18 mouse cellular contexts compared by ENCODE assay signal in genomic region chr5:113147994-113148471, GRCm38 (mm10).
A peak's percentile ranks its signal among the peaks of the same experiment; 100 is the strongest.
DNase-seq lines count a peak whose midpoint lies in the region; ATAC-seq and TF ChIP-seq lines count a peak whose summit lies in the region.
"Had no signal": no experiment of that assay in that cellular context is flagged by ENCODE, and none has a peak within 500 bp of the region (broad histone marks: within the 10 kb centered on the region; RNA-seq: fewer than 3 reads in every experiment).

No protein-coding gene starts in this region.

- H3K9me3 ChIP-seq in liver, postnatal 0 days (ENCODE audit: low read length): no peaks in the 10 kb centered on the region
- H3K9me3 ChIP-seq in liver, embryonic 11.5 days (ENCODE audit: control insufficient read depth, low read length): no peaks in the 10 kb centered on the region
- H3K9me3 ChIP-seq in limb, embryonic 10.5 days (replicated peaks): no peaks in the 10 kb centered on the region
- H3K9me3 ChIP-seq: midbrain, embryonic 12.5 days; neural tube, embryonic 13.5 days had no signal

- no peak overlapping the region for H3K9ac ChIP-seq in liver, postnatal 0 days (replicated peaks)
- H3K9ac ChIP-seq in liver, embryonic 11.5 days (ENCODE audit: low read depth, low read length): no peak overlapping the region
- H3K9ac ChIP-seq: midbrain, embryonic 12.5 days; neural tube, embryonic 13.5 days had no signal

- H3K27me3 ChIP-seq in liver, postnatal 0 days (ENCODE audit: insufficient read depth, low read length): no peaks in the 10 kb centered on the region
- H3K27me3 ChIP-seq in liver, embryonic 11.5 days (replicated peaks; ENCODE audit: control insufficient read depth, insufficient read depth, low read length): no peaks in the 10 kb centered on the region
- no peaks in the 10 kb centered on the region for H3K27me3 ChIP-seq in limb, embryonic 10.5 days (ENCODE audit: low read depth, poor library complexity, severe bottlenecking)
- H3K27me3 ChIP-seq in thymus, adult 2 months (ENCODE audit: control insufficient read depth, insufficient read depth, low read length): no peaks in the 10 kb centered on the region
- H3K27me3 ChIP-seq: midbrain, embryonic 12.5 days; neural tube, embryonic 13.5 days had no signal

- peaks cover 37% of the 10 kb centered on the region for H3K4me1 ChIP-seq in liver, postnatal 0 days (ENCODE audit: insufficient read depth)
- H3K4me1 ChIP-seq in liver, embryonic 11.5 days (replicated peaks; ENCODE audit: control insufficient read depth, insufficient read depth, low read length): peaks cover 30% of the 10 kb centered on the region
- H3K4me1 ChIP-seq in limb, embryonic 10.5 days: peaks cover 39% of the 10 kb centered on the region
- H3K4me1 ChIP-seq in thymus, adult 2 months (replicated peaks; ENCODE audit: control insufficient read depth, insufficient read depth, low read length): peaks cover 20% of the 10 kb centered on the region

- WGBS in liver, postnatal 0 days (ENCODE audit: insufficient replicate concordance): 71% methylated on average over 13 of the region's 13 CpGs
- WGBS in liver, embryonic 11.5 days: 78% methylated on average over 13 of the region's 13 CpGs
- 88% methylated on average over 13 of the region's 13 CpGs for WGBS in limb, embryonic 10.5 days
- WGBS in thymus, adult 2 months: 91% methylated on average over 13 of the region's 13 CpGs

- no peak for TF ChIP-seq CTCF in liver, postnatal 0 days (IDR thresholded peaks at IDR 0.05; ENCODE audit: low read depth)
- no peak for TF ChIP-seq CTCF in thymus, adult 2 months (IDR thresholded peaks at IDR 0.05; ENCODE audit: borderline replicate concordance, control insufficient read depth, extremely low read depth, insufficient read depth, low read length, poor library complexity)

- no peak for DNase-seq in frontal cortex, postnatal 25 days (ENCODE audit: low spot score in 2 of 2)
- DNase-seq in liver, postnatal 0 days: no peak
- no peak for DNase-seq in liver, embryonic 11.5 days (ENCODE audit: low spot score)
- no peak for DNase-seq in limb, embryonic 10.5 days (ENCODE audit: low spot score)
- peak; percentile 93 for DNase-seq in telencephalon, adult 2 months (ENCODE audit: low read depth, low spot score)
- no peak for DNase-seq in thymus, adult 2 months
- no peak for DNase-seq in gastrocnemius, postnatal 10 days
- DNase-seq: B cell, adult 2 months; cerebellum, adult 9-11 months; gastrocnemius, postnatal 36 days; heart, postnatal 14 days; kidney, postnatal 4 days; liver; lung, postnatal 14 days had no signal

- no peaks in the 10 kb centered on the region for H3K36me3 ChIP-seq in liver, postnatal 0 days (replicated peaks; ENCODE audit: insufficient read depth, low read length)
- no peaks in the 10 kb centered on the region for H3K36me3 ChIP-seq in liver, embryonic 11.5 days (ENCODE audit: control insufficient read depth, insufficient read depth, low read length)
- H3K36me3 ChIP-seq in limb, embryonic 10.5 days: no peaks in the 10 kb centered on the region
- no peaks in the 10 kb centered on the region for H3K36me3 ChIP-seq in thymus, adult 2 months (ENCODE audit: control insufficient read depth, insufficient read depth, low read length)
- H3K36me3 ChIP-seq: G1E; midbrain, embryonic 12.5 days; neural tube, embryonic 13.5 days had no signal

- H3K27ac ChIP-seq in liver, postnatal 0 days (ENCODE audit: low read depth): 0 out of 2 replicates have a peak overlapping the region, but pooled peaks have one; percentile 11
- no peak overlapping the region for H3K27ac ChIP-seq in liver, embryonic 11.5 days (ENCODE audit: low read depth, low read length)
- H3K27ac ChIP-seq in limb, embryonic 10.5 days: peak overlapping the region; percentile 54
- H3K27ac ChIP-seq in thymus, adult 2 months (ENCODE audit: control insufficient read depth, insufficient read depth, low read length): no peak overlapping the region
- H3K27ac ChIP-seq: midbrain, embryonic 12.5 days; neural tube, embryonic 13.5 days had no signal

- peak; percentile 76 for ATAC-seq in frontal cortex, adult (ENCODE audit: low TSS enrichment)
- ATAC-seq in liver, postnatal 0 days: peak; percentile 45
- ATAC-seq in liver, embryonic 11.5 days (replicated peaks; ENCODE audit: low FRiP score): no peak

- TF ChIP-seq POLR2A in thymus, adult 2 months (IDR thresholded peaks at IDR 0.05; ENCODE audit: control insufficient read depth, extremely low read depth, insufficient read depth, low read length, poor library complexity): no peak

- no peak overlapping the region for H3K4me3 ChIP-seq in liver, postnatal 0 days (ENCODE audit: low read depth, low read length)
- H3K4me3 ChIP-seq in liver, embryonic 11.5 days (ENCODE audit: low read depth, low read length): no peak overlapping the region
- no peak overlapping the region for H3K4me3 ChIP-seq in limb, embryonic 10.5 days
- H3K4me3 ChIP-seq in thymus, adult 2 months (ENCODE audit: control insufficient read depth, insufficient read depth, low read length): no peak overlapping the region
- H3K4me3 ChIP-seq: midbrain, embryonic 12.5 days; neural tube, embryonic 13.5 days had no signal

- no peak for TF ChIP-seq EP300 in liver, postnatal 0 days (IDR thresholded peaks at IDR 0.05; ENCODE audit: low read depth)

- no peak overlapping the region for H3K4me2 ChIP-seq in liver, postnatal 0 days (ENCODE audit: low read depth, low read length)
- no peak overlapping the region for H3K4me2 ChIP-seq in liver, embryonic 11.5 days
- H3K4me2 ChIP-seq: midbrain, embryonic 12.5 days; neural tube, embryonic 13.5 days had no signal

Comparison
In these comparisons a context has a peak if more than half of its experiments do, and no peak if none do; other contexts are left out.
1. H3K27ac ChIP-seq: peak in liver, postnatal 0 days (single experiment) and limb, embryonic 10.5 days (single experiment); none in liver, embryonic 11.5 days (single experiment) and thymus, adult 2 months (single experiment).